Comparison of ENCODE assay signal across 27 mouse cellular contexts in the genomic region with DNA sequence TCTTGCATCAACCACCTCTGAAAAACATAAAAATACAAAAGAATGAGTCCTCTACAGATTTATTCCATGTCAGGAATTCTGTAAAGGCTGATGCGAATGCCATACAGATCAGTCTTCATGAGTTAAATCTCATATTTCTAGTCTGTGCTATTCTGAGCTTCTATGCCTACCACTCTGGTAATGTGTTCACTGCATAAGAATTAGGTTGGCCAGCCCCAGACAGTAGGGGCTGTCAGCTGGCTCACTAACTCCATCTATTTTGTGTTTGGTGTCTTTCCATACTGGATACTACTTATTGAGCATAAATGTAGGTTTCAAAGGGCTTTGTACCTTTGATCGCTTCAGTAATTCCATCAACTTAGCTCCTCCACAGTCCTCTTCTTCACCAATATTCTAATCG.
"Had no signal": no experiment of that assay in that cellular context is flagged by ENCODE, and none has a peak within 500 bp of the region (broad histone marks: within the 10 kb centered on the region; RNA-seq: fewer than 3 reads in every experiment).

No protein-coding gene starts in this region.

- H3K9me3 ChIP-seq: heart, embryonic 13.5 days; heart, embryonic 15.5 days; hindbrain, embryonic 13.5 days; hindbrain, embryonic 15.5 days; kidney, embryonic 15.5 days; limb, embryonic 13.5 days; limb, embryonic 15.5 days; liver, embryonic 12.5 days had no signal

- H3K4me3 ChIP-seq: heart, adult 2 months; heart, embryonic 13.5 days; heart, embryonic 15.5 days; hindbrain, embryonic 13.5 days; hindbrain, embryonic 15.5 days; kidney, embryonic 15.5 days; limb, embryonic 13.5 days; limb, embryonic 15.5 days; liver, embryonic 12.5 days had no signal

- H3K4me1 ChIP-seq: heart, embryonic 13.5 days; heart, embryonic 15.5 days; hindbrain, embryonic 13.5 days; hindbrain, embryonic 15.5 days; kidney, embryonic 15.5 days; limb, embryonic 13.5 days; limb, embryonic 15.5 days; liver, embryonic 12.5 days had no signal

- H3K27me3 ChIP-seq: heart, embryonic 13.5 days; heart, embryonic 15.5 days; hindbrain, embryonic 13.5 days; hindbrain, embryonic 15.5 days; kidney, embryonic 15.5 days; limb, embryonic 13.5 days; limb, embryonic 15.5 days; liver, embryonic 12.5 days had no signal

- H3K4me2 ChIP-seq: heart, embryonic 11.5 days; heart, embryonic 13.5 days; heart, embryonic 15.5 days; hindbrain, embryonic 13.5 days; hindbrain, embryonic 15.5 days; kidney, embryonic 15.5 days; limb, embryonic 13.5 days; limb, embryonic 15.5 days; liver, embryonic 12.5 days had no signal

- DNase-seq: gastrocnemius, postnatal 14 days; gastrocnemius, postnatal 36 days; heart, adult 11 months; heart, adult 2 months; heart, postnatal 14 days; heart, postnatal 36 days; kidney, adult 11 months; kidney, adult 2 months; kidney, adult 9 months; kidney, postnatal 14 days; kidney, postnatal 36 days; layer of hippocampus, adult 9-11 months; layer of hippocampus, postnatal 36 days; left cerebral cortex, postnatal 4 days had no signal

- H3K27ac ChIP-seq: heart, adult 2 months; heart, embryonic 13.5 days; heart, embryonic 15.5 days; hindbrain, embryonic 13.5 days; hindbrain, embryonic 15.5 days; hindbrain, postnatal 0 days; kidney, embryonic 15.5 days; kidney, postnatal 0 days; limb, embryonic 13.5 days; limb, embryonic 15.5 days; liver, embryonic 12.5 days; liver, embryonic 14.5 days had no signal

- ATAC-seq: hindbrain, postnatal 0 days; intestine, embryonic 16.5 days; liver, embryonic 12.5 days had no signal

- H3K36me3 ChIP-seq: heart, embryonic 13.5 days; heart, embryonic 15.5 days; hindbrain, embryonic 13.5 days; hindbrain, embryonic 15.5 days; kidney, embryonic 15.5 days; limb, embryonic 13.5 days; limb, embryonic 15.5 days; liver, embryonic 12.5 days had no signal

- H3K9ac ChIP-seq: heart, embryonic 13.5 days; heart, embryonic 15.5 days; hindbrain, embryonic 13.5 days; hindbrain, embryonic 15.5 days; kidney, embryonic 15.5 days; limb, embryonic 13.5 days; limb, embryonic 15.5 days; liver, embryonic 12.5 days; liver, embryonic 14.5 days had no signal
